Mouse (Mus musculus) brain, embryonic 14.5 days (tissue): Measurements from ENCODE around the gene Alox12b.

Source experiments
- CTCF ChIP-seq: fragments of 200-500 bp; IDR thresholded peaks from 2 replicates; pipeline ENCODE4 v1.5.1; 2012; ENCODE audit warnings: inconsistent platforms, mild to moderate bottlenecking, moderate library complexity, borderline replicate concordance; ENCODE audit not compliant: insufficient read depth, insufficient read length; ENCODE audit errors: extremely low read depth
- POLR2A ChIP-seq: fragments of 200-500 bp; IDR thresholded peaks from 2 replicates; pipeline ENCODE4 v1.6.1; 2012; ENCODE audit warnings: mild to moderate bottlenecking, inconsistent platforms, borderline replicate concordance; ENCODE audit not compliant: poor library complexity, insufficient read depth, insufficient read length, severe bottlenecking; ENCODE audit errors: extremely low read depth

DNA sequence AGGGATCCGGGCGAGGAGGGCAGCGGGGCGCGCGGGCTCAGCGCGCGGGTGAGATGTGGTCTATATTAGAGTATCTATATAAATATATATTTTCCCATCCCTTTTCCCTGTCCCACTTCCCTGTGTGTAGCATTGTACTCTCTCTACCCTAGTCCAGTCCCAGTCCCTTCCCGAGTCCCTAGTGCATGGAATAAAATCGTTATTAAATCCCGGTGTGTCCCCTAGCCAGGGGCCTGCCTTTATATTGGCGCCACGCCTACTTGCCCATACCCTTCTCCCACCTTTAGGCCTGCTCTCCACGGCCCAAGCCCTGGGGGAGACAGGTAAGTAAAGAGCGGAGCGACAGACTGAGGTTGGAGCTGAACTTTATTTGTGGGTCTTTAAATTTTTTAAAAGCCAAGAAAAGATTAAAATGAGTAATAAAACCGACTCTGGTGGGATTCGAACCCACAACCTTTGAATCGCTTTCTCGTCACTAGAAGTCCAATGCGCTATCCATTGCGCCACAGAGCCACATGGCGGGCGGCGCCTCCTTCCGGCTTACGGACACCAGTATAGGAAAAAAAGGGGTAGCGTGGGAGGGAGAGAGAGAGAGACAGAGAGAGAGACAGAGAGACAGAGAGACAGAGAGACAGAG, 33.6 kb upstream of the Alox12b start:
- TF ChIP-seq POLR2A: no peak
- no peak for TF ChIP-seq CTCF
